Mouse (Mus musculus) testis, adult 2 months (tissue): ENCODE results near the gene Cltb.

Experiments
- CTCF ChIP-seq: fragments of 200-500 bp; IDR thresholded peaks from 2 replicates; pipeline ENCODE4 v1.5.1; 2012; ENCODE audit warnings: low read depth, mild to moderate bottlenecking, inconsistent platforms, low read length, moderate library complexity; ENCODE audit not compliant: control insufficient read depth, insufficient read depth, insufficient replicate concordance
- POLR2A ChIP-seq: fragments of 200-500 bp; IDR thresholded peaks from 2 replicates; pipeline ENCODE4 v1.6.1; 2012; ENCODE audit warnings: low read depth, mild to moderate bottlenecking, inconsistent platforms, low read length, moderate library complexity; ENCODE audit not compliant: control insufficient read depth

- TF ChIP-seq CTCF = no peak
- no peak for TF ChIP-seq POLR2A
Observed at GRCm38 (mm10) chr13:54556796-54557195, 54.3 kb downstream of the Cltb start.
